Mouse (Mus musculus): ENCODE results near the gene Setd1b. TPM values are rescaled to one million over a fixed set of nuclear protein-coding genes. Genes with fewer than 3 reads are reported as not detected.

The Setd1b gene
- polyA plus RNA-seq, 1 experiment, result 18.5 TPM

GRCm38 (mm10) chr5:123140694-123141554, 1.1 kb upstream of the Setd1b start:
- H3K4me1 ChIP-seq (ENCODE audit: control insufficient read depth, insufficient read depth, insufficient read length, low read length), result peaks cover 11% of the 10 kb centered on the region
- H3K36me3 ChIP-seq (ENCODE audit: control insufficient read depth, insufficient read depth, low read length), result peaks cover 9% of the 10 kb centered on the region
- H3K27ac ChIP-seq (ENCODE audit: insufficient read depth, low read depth, low read length), result peak overlapping the region; percentile 97
- no peaks in the 10 kb centered on the region for H3K27me3 ChIP-seq (ENCODE audit: control insufficient read depth, insufficient read depth, low read length)
- TF ChIP-seq POLR2A (IDR thresholded peaks at IDR 0.05; ENCODE audit: low read depth, low read length), result peak; percentile 98
- no peak for TF ChIP-seq CTCF (IDR thresholded peaks at IDR 0.05; ENCODE audit: extremely low read depth, insufficient read length, insufficient replicate concordance, low read depth, low read length)
- WGBS, result under 1% methylated on average over 31 of the region's 31 CpGs
- peak overlapping the region; percentile 88 for H3K4me3 ChIP-seq (ENCODE audit: low read depth, low read length)

GRCm38 (mm10) chr5:123141555-123142160, 335 bp upstream of the Setd1b start:
- peaks cover 14% of the 10 kb centered on the region for H3K36me3 ChIP-seq (ENCODE audit: control insufficient read depth, insufficient read depth, low read length)
- no peak for TF ChIP-seq POLR2A (IDR thresholded peaks at IDR 0.05; ENCODE audit: low read depth, low read length)
- no peak for TF ChIP-seq CTCF (IDR thresholded peaks at IDR 0.05; ENCODE audit: extremely low read depth, insufficient read length, insufficient replicate concordance, low read depth, low read length)
- H3K4me3 ChIP-seq (ENCODE audit: low read depth, low read length), result peak overlapping the region; percentile 88
- H3K27me3 ChIP-seq (ENCODE audit: control insufficient read depth, insufficient read depth, low read length), result no peaks in the 10 kb centered on the region
- peak overlapping the region; percentile 97 for H3K27ac ChIP-seq (ENCODE audit: insufficient read depth, low read depth, low read length)
- peaks cover 8% of the 10 kb centered on the region for H3K4me1 ChIP-seq (ENCODE audit: control insufficient read depth, insufficient read depth, insufficient read length, low read length)
- WGBS, result under 1% methylated on average over 36 of the region's 38 CpGs

- Histone ChIP-seq H3K4me3 (ENCODE audit: low read depth, low read length) (peak overlapping the region; percentile 88), H3K27me3 (ENCODE audit: control insufficient read depth, insufficient read depth, low read length) (no peaks in the 10 kb centered on the region), H3K27ac (ENCODE audit: insufficient read depth, low read depth, low read length) (peak overlapping the region; percentile 53), H3K36me3 (ENCODE audit: control insufficient read depth, insufficient read depth, low read length) (peaks cover 31% of the 10 kb centered on the region), H3K4me1 (ENCODE audit: control insufficient read depth, insufficient read depth, insufficient read length, low read length) (peaks cover 4% of the 10 kb centered on the region)
- 1% methylated on average over 24 of the region's 24 CpGs for WGBS
- TF ChIP-seq CTCF (IDR thresholded peaks at IDR 0.05; ENCODE audit: extremely low read depth, insufficient read length, insufficient replicate concordance, low read depth, low read length) (no peak), POLR2A (IDR thresholded peaks at IDR 0.05; ENCODE audit: low read depth, low read length) (no peak)
These were observed 1.4 kb downstream of the Setd1b start for GRCm38 (mm10) chr5:123143251-123143970.

- 2% methylated on average over 17 of the region's 17 CpGs for WGBS
- Histone ChIP-seq H3K36me3 (ENCODE audit: control insufficient read depth, insufficient read depth, low read length) (peaks cover 39% of the 10 kb centered on the region), H3K4me1 (ENCODE audit: control insufficient read depth, insufficient read depth, insufficient read length, low read length) (peaks cover 4% of the 10 kb centered on the region), H3K27ac (ENCODE audit: insufficient read depth, low read depth, low read length) (no peak overlapping the region), H3K4me3 (ENCODE audit: low read depth, low read length) (peak overlapping the region; percentile 88), H3K27me3 (ENCODE audit: control insufficient read depth, insufficient read depth, low read length) (no peaks in the 10 kb centered on the region)
- TF ChIP-seq CTCF (IDR thresholded peaks at IDR 0.05; ENCODE audit: extremely low read depth, insufficient read length, insufficient replicate concordance, low read depth, low read length) (no peak), POLR2A (IDR thresholded peaks at IDR 0.05; ENCODE audit: low read depth, low read length) (no peak)
These were observed 2.2 kb downstream of the Setd1b start for GRCm38 (mm10) chr5:123143971-123144745.

- H3K27me3 ChIP-seq (ENCODE audit: control insufficient read depth, insufficient read depth, low read length), result no peaks in the 10 kb centered on the region
- H3K36me3 ChIP-seq (ENCODE audit: control insufficient read depth, insufficient read depth, low read length), result peaks cover 39% of the 10 kb centered on the region
- WGBS, result 35% methylated on average over 20 of the region's 20 CpGs
- H3K27ac ChIP-seq (ENCODE audit: insufficient read depth, low read depth, low read length), result no peak overlapping the region
- no peak for TF ChIP-seq POLR2A (IDR thresholded peaks at IDR 0.05; ENCODE audit: low read depth, low read length)
- no peak for TF ChIP-seq CTCF (IDR thresholded peaks at IDR 0.05; ENCODE audit: extremely low read depth, insufficient read length, insufficient replicate concordance, low read depth, low read length)
- H3K4me1 ChIP-seq (ENCODE audit: control insufficient read depth, insufficient read depth, insufficient read length, low read length), result peaks cover 5% of the 10 kb centered on the region
- peak overlapping the region; percentile 88 for H3K4me3 ChIP-seq (ENCODE audit: low read depth, low read length)
These were observed 3.0 kb downstream of the Setd1b start for GRCm38 (mm10) chr5:123144746-123145590.

DNA sequence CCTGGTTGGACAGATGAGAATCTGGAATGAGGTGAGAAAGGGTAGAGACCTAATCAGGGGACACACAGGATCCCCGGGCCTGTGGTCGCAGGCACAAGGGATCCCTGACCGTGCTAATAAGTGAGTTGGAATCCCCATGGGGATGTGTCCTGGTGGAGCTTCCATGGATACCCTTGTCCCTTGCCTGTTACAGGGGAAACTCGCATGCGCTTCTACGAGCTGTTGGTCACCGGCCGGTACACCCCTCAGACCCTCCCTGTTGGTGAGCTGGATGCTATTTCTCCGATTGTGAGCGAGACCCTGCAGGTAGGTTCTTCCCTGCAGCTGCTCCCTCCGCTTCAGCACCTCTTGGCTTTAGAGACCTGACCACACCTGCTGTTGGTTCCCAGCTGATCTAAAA, 4.4 kb downstream of the Setd1b start:
- TF ChIP-seq POLR2A (IDR thresholded peaks at IDR 0.05; ENCODE audit: low read depth, low read length), result no peak
- TF ChIP-seq CTCF (IDR thresholded peaks at IDR 0.05; ENCODE audit: extremely low read depth, insufficient read length, insufficient replicate concordance, low read depth, low read length), result no peak
- no peaks in the 10 kb centered on the region for H3K27me3 ChIP-seq (ENCODE audit: control insufficient read depth, insufficient read depth, low read length)
- peaks cover 44% of the 10 kb centered on the region for H3K36me3 ChIP-seq (ENCODE audit: control insufficient read depth, insufficient read depth, low read length)
- H3K4me3 ChIP-seq (ENCODE audit: low read depth, low read length), result no peak overlapping the region
- no peak overlapping the region for H3K27ac ChIP-seq (ENCODE audit: insufficient read depth, low read depth, low read length)
- WGBS, result 89% methylated on average over 11 of the region's 11 CpGs
- peaks cover 13% of the 10 kb centered on the region for H3K4me1 ChIP-seq (ENCODE audit: control insufficient read depth, insufficient read depth, insufficient read length, low read length)
